Mouse (Mus musculus): ENCODE data around the gene Zfp609.
"Not testable (repeated sequence)": the region's sequence is repeated elsewhere in the genome, so short reads cannot be mapped to it uniquely, and the experiment has no call there.

Gene Zfp609

DNA sequence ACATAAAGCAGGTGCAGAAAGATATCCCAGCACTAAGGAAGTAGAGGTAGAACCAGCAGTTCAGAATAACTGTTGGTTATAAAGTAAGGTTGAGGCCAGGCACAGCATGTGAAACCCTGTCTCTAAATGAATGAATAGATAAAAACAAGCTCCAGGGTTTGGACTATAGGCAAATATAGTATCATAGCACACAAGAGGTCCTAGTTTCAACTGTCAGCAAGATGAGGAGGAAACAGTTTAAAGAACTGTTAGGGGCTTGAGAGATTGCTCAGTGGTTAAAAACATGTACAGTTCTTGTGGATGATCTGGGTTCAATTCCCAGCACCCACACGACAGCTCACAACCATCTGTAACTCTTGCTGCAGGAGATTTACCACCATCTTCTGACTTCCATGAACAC is 15.6 kb downstream of the Zfp609 start:
- no peak for DNase-seq

DNA sequence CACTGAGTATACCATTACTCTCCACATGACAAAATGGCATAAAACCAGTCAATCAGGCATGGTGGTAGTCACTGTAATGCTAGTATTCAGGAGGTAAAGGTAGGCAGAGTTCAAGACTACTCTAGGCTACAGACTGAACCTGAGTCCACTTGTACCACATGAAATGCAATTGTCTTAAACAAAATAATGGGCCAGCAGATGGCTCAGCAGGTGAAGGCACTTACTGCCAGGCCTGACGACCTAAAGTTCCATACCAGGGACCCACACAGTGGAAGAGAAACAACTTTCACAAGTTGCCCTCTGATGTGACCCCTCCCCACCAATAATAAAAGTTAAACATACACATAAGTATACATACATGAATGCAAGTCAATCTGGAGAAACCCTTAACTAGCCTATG is 19.5 kb downstream of the Zfp609 start:
- DNase-seq = no peak

- no peak for DNase-seq
These were observed 20.1 kb downstream of the Zfp609 start for GRCm38 (mm10) chr9:65807251-65807650.

DNA sequence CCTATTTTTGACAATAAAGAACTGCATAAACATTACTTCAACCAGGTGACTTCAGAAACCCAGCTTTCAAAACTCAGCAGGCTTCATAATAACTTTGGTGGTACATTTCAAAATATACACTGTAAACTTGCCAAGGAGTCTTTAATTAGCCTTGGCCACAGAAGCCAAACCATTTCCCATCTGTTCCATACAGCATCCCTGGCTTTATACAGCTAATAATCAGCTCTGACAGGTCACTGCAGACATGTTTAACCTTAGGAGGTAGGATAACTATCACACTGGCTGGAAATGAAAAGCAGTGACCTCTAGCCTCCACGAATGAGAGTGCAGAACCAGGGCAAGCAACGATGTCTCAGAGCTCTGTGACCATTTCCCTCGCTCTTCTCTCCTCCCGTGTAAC is 27.6 kb downstream of the Zfp609 start:
- DNase-seq = no peak

DNA sequence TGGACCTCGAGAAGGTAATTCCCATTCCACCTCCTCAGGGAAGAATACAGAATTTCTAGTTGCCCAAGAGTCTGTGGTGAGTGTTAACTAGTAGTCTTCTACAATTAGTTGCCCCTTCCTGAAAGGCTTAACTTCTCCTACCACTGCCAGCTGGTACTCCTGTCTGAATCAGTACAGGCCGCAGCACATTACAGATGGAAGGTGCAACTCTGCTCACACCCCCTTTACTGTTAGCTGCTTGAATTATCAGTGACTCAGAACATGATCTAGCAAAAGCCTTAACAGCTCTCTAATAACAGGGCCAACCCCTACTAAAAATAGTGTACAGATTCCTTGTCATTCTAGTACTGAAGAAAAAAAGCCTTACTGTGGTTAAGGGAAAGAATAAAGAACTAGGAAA is 31.7 kb downstream of the Zfp609 start:
- no peak for DNase-seq

DNA sequence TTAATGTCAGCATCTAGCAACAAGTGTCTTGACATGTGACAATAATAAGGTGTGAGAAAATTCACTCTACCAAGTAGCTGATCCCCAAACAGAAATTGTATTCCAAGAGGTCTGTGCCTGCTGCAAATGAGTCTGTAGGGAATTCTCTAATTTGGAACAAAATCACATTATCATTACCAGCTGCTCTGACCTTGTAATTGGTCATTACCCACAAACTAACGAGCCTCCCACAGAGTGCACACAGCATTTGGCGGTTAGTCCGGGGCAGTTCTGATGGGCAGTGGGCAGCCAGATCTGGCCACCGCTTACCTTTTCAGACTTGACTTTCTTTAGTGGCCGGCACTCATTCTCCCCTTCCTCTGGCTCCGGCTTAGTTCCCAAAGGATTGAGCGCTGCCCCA is 33.1 kb downstream of the Zfp609 start:
- no peak for DNase-seq

DNA sequence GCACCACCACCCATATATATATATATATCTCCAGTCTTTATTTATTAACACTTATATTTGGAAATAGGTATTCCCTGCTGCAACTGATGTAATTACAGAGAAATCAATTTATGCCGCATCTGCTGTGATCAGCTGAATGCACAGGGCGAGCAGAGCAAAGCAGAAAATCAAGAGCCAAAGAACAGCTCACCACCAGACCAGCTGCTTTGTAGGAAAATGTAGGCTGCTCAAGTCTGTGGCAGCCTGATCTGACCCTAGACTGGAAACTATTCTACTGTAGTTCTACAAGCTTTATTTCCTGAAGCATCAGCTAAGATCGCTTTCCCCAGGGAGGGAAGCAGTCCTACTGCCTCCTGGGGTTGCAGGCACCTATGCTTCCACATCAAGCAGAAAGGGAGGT is 33.9 kb downstream of the Zfp609 start:
- no peak for DNase-seq

DNA sequence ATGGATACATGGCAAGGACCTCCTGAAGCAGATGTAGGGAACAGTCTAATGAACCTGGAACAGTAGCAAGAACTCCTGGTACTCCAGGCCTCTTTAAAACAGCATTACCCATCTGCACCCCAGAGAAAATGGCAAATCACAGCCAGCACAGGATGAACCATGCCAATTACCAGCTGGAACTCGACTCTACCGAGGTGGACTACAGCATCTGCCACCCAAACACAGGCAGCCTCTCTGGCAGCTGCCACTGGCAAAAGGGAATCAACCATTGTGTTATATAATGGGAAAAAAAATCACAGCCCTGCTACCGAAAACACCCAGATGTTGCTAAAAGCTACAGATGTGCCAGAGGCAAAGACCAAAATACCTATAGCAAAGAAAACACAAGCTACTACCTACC is 34.3 kb downstream of the Zfp609 start:
- DNase-seq = peak; percentile 11

DNA sequence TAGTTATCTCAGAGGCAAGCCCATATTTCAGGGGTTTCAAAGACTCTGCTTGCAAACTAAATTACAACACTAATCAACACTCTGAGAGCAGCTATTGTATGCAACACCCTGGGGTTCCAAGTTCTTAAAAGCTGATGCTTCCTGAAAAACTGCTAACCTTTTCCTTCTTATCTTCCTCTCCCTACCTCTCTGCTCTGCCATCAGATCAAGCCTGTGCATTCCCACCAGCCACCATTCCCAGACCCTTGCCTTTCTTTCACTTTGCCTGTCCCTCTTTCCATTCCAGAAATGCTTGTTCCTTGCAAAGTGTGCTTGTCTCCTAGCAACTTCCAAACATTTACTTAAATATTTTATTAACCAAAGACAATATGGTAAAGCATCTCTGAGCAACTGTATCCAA is 35.5 kb downstream of the Zfp609 start:
- DNase-seq = no peak

- DNase-seq = no peak
These were observed 36.3 kb downstream of the Zfp609 start for GRCm38 (mm10) chr9:65791106-65791505.

DNA sequence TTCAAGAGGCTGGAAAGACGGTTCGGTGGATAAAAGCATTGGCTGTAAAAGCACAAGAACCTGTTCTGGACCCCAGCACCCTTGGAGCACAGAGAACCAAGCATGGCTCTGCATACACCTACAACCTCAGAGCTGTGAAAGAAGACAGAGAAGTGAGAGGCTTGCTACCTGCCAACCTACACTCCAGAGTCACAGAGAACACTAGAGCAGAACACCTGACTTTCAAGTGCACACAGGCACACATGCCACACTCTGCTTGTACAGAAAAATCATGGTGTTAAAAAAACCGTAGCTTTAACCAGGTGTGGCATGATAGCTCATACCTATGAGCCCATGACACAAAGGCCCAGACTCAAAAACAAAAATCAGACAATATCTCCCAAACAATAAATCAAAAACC is 37.6 kb downstream of the Zfp609 start:
- no peak for DNase-seq

- no peak for DNase-seq
These were observed 38.8 kb downstream of the Zfp609 start for GRCm38 (mm10) chr9:65788556-65788955.

GRCm38 (mm10) chr9:65787829-65788344 is 39.5 kb downstream of the Zfp609 start:
- DNase-seq = no peak

- DNase-seq = no peak
These were observed 40.2 kb downstream of the Zfp609 start for GRCm38 (mm10) chr9:65786885-65787787.

DNA sequence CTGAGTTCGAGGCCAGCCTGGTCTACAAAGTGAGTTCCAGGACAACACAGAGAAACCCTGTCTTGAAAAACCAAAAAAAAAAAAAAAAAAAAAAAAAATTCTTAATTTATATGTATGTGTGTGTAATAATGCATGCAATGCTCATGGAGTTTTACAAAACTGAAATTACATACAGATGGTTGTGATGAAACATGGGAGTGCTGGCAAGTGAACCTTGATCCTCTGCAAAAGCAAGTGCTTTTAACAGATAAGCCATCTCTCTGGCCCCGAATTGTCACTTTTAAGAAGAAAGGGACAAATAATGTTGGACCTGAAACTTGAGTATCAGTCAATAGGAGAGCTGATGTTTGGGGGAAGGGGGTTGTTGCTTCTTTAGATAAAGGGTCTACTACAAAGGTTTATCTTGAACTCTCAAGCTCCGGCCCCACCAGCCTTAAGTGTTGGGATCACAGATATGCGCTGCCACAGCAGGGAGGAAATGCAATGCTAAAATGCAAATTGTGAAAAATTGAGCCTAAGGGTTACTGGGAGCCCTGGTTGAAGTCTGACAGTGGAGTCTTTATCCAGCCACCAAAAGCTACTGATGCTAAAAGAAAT is 41.5 kb downstream of the Zfp609 start:
- no peak for DNase-seq

DNA sequence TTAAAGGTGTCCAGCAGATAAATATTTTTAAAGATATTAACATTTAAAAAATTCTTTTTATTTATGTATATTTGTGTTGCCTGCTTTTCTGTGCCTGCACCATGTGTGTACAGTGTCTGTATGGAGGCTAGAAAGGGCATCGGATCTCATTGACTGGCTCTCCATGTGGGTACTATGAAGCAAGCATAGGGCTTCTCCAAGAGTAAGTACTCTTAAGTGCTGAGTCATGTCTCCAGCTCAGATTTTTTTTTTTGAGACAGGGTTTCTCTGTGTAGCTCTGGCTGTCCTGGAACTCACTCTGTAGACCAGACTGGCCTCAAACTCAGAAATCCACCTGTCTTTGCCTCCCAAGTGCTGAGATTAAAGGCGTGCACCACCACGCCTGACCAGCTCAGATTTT is 47.7 kb downstream of the Zfp609 start:
- DNase-seq = not testable (repeated sequence)

- no peak for DNase-seq
These were observed 50.4 kb downstream of the Zfp609 start for GRCm38 (mm10) chr9:65776874-65777432.

DNA sequence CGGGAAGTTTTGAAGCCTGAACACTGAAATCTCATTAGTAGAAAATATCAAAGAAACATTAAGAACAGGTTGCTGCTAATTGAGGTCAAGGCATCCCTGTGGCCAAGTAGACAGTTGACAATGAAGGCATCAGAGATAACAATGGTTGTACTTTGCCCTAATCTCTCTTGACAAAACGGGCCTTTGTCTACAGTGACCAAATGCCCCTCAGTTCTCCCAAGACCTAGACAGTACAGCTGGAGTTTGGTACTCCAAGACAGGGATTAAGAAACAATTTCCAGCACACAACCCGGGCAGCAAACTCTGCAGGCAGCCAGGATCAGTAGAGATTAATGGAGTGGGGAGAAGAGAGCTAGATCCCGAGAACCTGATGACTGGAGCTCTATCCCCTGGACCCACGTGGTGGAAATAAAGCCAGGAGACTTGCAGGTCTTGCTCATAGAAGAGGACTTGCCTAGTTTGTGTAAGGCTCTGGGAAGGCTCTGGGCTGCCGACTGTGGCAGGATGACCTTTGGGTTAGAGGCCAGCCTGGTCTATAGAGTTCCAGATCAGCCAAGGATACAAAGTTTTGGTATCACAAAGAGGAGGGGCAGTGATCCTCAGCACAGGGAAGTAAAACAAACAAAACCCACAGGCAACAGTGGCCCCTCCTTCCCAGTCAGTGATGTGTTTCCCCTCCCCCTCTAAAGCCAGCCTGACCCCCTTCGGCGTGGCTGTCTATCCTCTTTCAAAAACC is 51.1 kb downstream of the Zfp609 start:
- DNase-seq = no peak

DNA sequence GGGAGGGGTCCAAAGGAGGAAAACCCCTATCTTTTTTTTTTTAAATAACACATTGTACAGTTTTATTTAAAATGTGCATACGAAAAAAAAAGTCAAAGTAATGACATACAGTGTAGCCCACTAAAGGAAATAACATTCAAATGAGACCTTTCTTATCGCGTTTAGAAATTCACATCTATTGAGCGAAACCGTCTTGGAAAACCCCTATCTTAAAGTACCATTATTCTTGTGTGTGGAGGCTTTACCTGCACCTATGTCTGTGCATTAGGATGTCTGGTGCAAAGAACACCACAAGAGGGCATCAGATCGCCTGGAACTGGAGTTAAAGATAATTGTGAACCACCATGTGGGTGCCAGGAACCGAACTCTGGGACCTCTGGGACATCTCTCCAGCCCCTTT is 53.6 kb downstream of the Zfp609 start:
- DNase-seq = no peak

DNA sequence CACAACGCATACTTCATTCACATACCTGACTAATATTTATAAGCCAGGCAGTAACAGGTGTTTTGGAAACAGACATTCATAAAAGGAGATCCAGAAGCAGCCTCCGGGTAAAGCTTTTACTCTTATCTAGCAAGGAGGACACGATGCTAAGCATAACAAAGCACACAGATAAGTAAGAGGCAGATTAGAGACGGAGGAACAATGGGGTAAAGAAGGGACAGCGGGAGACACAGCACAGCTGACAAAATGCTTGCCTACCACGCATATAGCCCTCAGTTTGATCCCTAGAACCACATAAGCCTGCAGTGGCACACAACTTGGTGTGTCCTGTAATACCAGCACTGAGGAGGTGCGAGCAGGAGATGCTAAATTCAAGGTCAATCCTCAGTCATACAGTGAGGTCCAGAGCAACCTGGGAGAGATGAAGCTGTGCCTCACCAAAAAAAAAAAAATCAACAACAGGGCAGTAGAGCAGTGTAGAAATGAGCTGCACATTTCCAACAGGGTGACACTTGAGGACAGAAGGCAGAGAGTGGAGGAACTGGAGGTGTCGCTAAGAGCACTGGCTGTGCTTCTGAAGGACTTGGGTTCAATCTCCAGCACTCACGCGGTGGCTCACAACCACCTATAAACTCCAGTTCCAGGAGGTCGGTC is 56.2 kb downstream of the Zfp609 start:
- DNase-seq = no peak

GRCm38 (mm10) chr9:65762728-65763127 is 64.6 kb downstream of the Zfp609 start:
- no peak for DNase-seq

DNA sequence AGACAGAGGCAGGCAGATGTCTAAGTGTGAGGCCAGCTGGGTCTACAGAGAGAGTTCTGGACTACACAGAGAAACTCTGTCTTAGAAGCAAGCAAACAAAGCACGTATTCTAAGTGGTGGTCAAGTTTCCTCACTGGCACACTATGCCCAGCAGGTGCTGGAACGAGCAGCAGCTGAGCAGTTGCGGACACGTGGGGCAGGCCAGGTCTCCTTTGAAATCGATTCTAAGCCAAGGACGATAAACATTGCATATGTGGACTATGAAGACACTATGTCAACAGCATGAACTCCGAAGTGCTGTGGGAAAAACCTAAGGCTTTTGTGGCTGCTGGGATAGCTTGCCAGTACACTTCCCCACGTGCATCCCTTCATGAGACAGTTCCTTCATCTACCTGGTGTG is 67.4 kb downstream of the Zfp609 start:
- no peak for DNase-seq

- no peak for DNase-seq
These were observed 68.1 kb downstream of the Zfp609 start for GRCm38 (mm10) chr9:65759256-65759655.

Measured in right cerebral cortex, postnatal 14 days (tissue).